Mouse (Mus musculus) midbrain, embryonic 10.5 days (tissue): Measurements from ENCODE around the gene Elk3. TPM values are rescaled to one million over a fixed set of nuclear protein-coding genes. Genes with fewer than 3 reads are reported as not detected.
A peak's percentile ranks its signal among the peaks of the same experiment; 100 is the strongest.

ENCODE experiments used
- DNase-seq: peaks from one replicate; pipeline ENCODE4 v3.0.0-alpha.2; 2017; ENCODE audit warnings: low spot score
- H3K27ac ChIP-seq: fragments of 300-500 bp; sonication (generic); replicated peaks from 2 replicates; pipeline ENCODE4 v1.5.1; 2016; ENCODE audit warnings: mild to moderate bottlenecking
- H3K27me3 ChIP-seq: fragments of 300-500 bp; sonication (generic); 2 replicates; pipeline ENCODE4 v1.6.1; 2016; ENCODE audit warnings: low read depth, mild to moderate bottlenecking; ENCODE audit not compliant: poor library complexity, severe bottlenecking
- H3K36me3 ChIP-seq: fragments of 300-500 bp; sonication (generic); 2 replicates; pipeline ENCODE4 v1.6.1; 2016; ENCODE audit warnings: mild to moderate bottlenecking, moderate library complexity
- H3K4me1 ChIP-seq: fragments of 300-500 bp; sonication (generic); 2 replicates; pipeline ENCODE4 v1.6.1; 2016
- H3K4me3 ChIP-seq: fragments of 300-500 bp; sonication (generic); 2 replicates; pipeline ENCODE4 v1.5.1; 2016; ENCODE audit warnings: mild to moderate bottlenecking, moderate library complexity
- H3K9me3 ChIP-seq: fragments of 300-500 bp; sonication (generic); replicated peaks from 2 replicates; pipeline ENCODE4 v1.6.1; 2016; ENCODE audit warnings: mild to moderate bottlenecking
- WGBS: fragments of 180-500 bp; shearing (Covaris S2); methylation state at CpG from one replicate; pipeline ENCODE4 v1.1.7; 2016; 5-methylcytosine and 5-hydroxymethylcytosine counted together
- polyA plus RNA-seq: library from polyadenylated mRNA; unstranded; fragments of >200 nt; fragmentation: Nextera tagmentation; extraction: Ambion mirVana; gene quantifications from 2 replicates; pipeline ENCODE4 v1.2.1, GENCODE M21; 2016

Elk3 gene
- polyA plus RNA-seq, 1 experiment from 2014 or later, result 10.6 TPM

DNA sequence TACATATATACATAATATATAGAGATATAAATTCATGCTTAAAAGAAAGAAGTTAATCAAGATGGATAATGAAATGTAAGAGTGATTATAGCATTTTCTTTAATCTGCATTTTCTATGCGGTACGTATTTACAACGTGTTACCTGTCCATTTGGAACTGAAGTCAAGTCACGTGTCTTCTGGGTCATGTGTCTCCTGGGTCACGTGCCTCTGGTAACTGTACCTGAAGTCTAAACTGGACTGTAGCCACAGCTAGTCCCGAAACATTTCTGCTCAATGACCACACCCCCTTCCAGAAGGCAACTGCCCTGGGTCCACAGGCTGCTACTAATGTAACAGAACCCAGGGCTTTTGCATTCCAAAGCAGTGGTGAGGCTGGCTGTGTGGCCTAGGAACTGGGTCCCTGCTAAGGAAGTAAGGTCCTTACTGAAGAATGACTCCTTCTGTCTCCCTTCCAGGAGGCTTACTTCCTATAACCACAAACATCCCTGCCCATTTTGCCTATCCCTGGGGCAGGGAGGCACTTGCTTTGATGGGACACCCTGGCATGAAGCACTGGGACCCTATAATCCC is 40.0 kb downstream of the Elk3 start:
- DNase-seq, result no peak
- H3K36me3 ChIP-seq, result 0 out of 2 replicates have a peak, but pooled peaks cover 3% of the 10 kb centered on the region
- no peaks in the 10 kb centered on the region for H3K27me3 ChIP-seq
- no peak overlapping the region for H3K27ac ChIP-seq
- WGBS, result 96% methylated on average over 6 of the region's 6 CpGs
- no peaks in the 10 kb centered on the region for H3K9me3 ChIP-seq
- no peak overlapping the region for H3K4me3 ChIP-seq
- H3K4me1 ChIP-seq, result peaks cover 16% of the 10 kb centered on the region

DNA sequence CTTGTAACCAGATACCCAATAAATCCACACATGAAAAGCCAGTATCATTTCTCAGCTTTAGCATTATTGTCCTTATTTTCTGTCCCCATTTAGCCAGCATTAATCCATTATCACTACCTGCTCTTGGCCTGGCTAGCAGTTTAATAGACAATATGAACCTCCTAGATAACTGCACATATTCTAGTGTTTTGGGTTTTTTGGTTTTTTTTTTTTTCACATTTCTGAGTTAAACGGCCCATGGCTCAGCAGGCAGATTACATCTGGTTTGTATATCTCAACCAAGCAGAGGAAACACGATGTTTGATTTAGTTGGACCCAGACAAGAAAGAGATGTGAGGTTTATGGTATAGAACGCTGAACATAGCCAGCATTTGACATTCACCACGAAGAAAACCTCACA is 41.2 kb downstream of the Elk3 start:
- H3K27me3 ChIP-seq, result no peaks in the 10 kb centered on the region
- peaks cover 7% of the 10 kb centered on the region for H3K4me1 ChIP-seq
- no peak overlapping the region for H3K27ac ChIP-seq
- DNase-seq, result no peak
- H3K36me3 ChIP-seq, result peaks cover 10% of the 10 kb centered on the region
- no peaks in the 10 kb centered on the region for H3K9me3 ChIP-seq
- 82% methylated on average over 4 of the region's 4 CpGs for whole genome bisulfite sequencing
- no peak overlapping the region for H3K4me3 ChIP-seq

DNA sequence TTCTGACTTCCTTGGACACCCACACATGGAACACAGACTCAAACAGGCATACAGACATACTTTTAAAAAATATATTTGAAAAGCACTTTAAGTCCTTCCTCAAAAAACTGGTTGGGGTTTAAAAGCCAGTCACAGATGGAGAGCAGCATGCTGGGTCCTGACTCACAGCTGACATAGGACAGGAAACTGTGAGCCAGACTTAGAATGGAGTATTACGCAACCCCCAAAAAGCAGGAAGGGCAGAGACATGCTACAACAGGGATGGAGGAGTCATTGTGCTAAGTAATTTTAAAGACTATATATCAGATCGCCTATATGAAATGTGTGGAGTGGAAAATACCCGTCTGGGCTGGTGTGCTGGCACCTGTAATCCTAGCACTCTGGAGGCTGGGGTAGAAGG is 42.6 kb downstream of the Elk3 start:
- Histone ChIP-seq H3K36me3 (peaks cover 12% of the 10 kb centered on the region), H3K27ac (no peak overlapping the region), H3K4me1 (peaks cover 13% of the 10 kb centered on the region), H3K9me3 (no peaks in the 10 kb centered on the region), H3K4me3 (no peak overlapping the region), H3K27me3 (no peaks in the 10 kb centered on the region)
- WGBS, result 93% methylated on average over 3 of the region's 3 CpGs
- no peak for DNase-seq

DNA sequence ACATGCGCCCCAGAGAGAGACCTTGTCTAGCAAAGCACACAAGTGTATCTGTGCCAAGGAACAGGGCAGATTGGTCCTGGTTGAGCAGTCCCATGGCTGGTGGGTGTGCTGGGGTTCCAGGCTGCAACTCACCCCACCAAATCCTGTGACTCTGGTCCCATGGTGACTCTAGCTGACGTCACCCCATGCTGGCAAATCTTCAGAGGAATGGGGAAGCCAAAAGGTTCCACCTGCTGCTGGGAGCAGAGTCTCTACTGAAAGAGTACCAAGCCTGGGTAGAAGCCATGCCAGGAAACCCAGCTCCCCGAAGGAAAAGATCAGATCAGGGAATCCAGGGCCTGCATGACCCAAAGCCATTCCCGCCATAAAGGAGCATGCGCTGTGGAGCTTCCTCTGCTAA is 43.4 kb downstream of the Elk3 start:
- Histone ChIP-seq H3K36me3 (peaks cover 12% of the 10 kb centered on the region), H3K4me1 (peaks cover 21% of the 10 kb centered on the region), H3K27ac (no peak overlapping the region), H3K4me3 (no peak overlapping the region), H3K27me3 (no peaks in the 10 kb centered on the region), H3K9me3 (no peaks in the 10 kb centered on the region)
- WGBS, result 95% methylated on average over 5 of the region's 5 CpGs
- DNase-seq, result no peak

DNA sequence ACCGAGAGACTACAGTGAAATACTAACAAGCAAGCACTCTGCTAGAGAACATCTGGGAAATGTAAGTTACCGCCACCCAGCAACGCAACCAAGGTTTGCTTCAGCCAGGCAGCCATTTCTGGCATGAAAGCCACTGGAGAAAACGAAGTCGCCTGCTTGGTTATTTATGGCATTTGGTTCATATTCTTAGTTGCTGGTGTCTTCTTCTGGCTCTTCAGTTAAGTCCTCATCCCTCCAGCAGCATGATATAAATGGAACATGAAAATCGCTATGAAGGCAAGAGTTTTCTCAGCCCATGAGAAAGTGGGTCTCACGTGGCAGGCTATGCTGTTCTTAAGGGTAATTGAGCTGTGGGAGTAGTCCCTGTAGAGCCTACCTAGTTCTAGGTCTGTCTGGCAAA is 44.4 kb downstream of the Elk3 start:
- peaks cover 12% of the 10 kb centered on the region for H3K36me3 ChIP-seq
- H3K27ac ChIP-seq, result no peak overlapping the region
- DNase-seq, result no peak

DNA sequence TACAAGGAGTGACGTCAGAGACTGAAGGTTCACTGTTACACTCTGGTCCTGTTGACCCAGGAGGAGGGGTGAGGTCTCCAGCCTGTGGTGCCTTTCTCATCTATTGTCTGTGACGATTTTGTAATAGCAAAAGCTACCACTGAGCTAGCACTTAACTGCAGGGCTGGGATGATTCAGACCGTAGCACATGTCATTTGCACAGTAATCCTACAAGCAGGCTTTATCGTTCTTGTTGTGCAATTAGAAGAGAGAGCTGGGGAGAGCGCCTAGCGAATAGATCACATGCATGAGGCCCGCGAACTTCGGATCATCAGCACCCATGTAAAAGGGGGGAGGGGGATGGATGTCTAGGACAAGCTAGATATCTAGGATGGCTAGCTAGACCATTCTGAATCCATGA is 45.1 kb downstream of the Elk3 start:
- Histone ChIP-seq H3K27ac (no peak overlapping the region), H3K27me3 (no peaks in the 10 kb centered on the region; the same call in 1 of the 2 replicates), H3K4me3 (no peak overlapping the region), H3K4me1 (peaks cover 37% of the 10 kb centered on the region), H3K36me3 (peaks cover 12% of the 10 kb centered on the region), H3K9me3 (no peaks in the 10 kb centered on the region)
- DNase-seq, result no peak
- WGBS, result 89% methylated on average over 9 of the region's 9 CpGs

More for the DNA sequence above, 44.4 kb downstream of the Elk3 start:
- Histone ChIP-seq H3K9me3 (no peaks in the 10 kb centered on the region), H3K27me3 (no peaks in the 10 kb centered on the region), H3K4me3 (no peak overlapping the region), H3K4me1 (peaks cover 31% of the 10 kb centered on the region)
- WGBS, result 97% methylated on average over 7 of the region's 7 CpGs

DNA sequence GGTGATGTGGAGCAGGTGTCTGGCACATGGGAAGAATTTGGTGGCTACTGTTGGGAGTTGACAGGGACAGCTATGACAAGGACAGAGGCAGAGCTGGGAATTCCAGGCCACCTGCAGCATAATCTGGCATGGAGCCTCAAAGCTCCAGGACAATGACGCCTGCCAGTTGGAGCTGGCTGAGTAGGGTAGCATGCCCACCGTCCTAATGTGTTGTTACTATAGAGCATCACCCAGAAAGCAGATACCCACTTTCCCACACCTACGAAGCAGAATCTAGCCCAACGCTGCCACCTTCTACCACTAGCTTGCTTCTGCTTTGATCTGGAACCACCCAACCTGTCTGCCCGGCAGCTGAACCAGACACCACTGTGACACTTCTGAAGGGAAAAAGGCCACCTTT is 46.9 kb downstream of the Elk3 start:
- H3K9me3 ChIP-seq, result no peaks in the 10 kb centered on the region
- no peak for DNase-seq
- peaks cover 12% of the 10 kb centered on the region for H3K36me3 ChIP-seq
- no peaks in the 10 kb centered on the region; the same call in 1 of the 2 replicates for H3K27me3 ChIP-seq
- peaks cover 35% of the 10 kb centered on the region for H3K4me1 ChIP-seq
- WGBS, result 77% methylated on average over 5 of the region's 5 CpGs
- no peak overlapping the region for H3K27ac ChIP-seq
- H3K4me3 ChIP-seq, result no peak overlapping the region

DNA sequence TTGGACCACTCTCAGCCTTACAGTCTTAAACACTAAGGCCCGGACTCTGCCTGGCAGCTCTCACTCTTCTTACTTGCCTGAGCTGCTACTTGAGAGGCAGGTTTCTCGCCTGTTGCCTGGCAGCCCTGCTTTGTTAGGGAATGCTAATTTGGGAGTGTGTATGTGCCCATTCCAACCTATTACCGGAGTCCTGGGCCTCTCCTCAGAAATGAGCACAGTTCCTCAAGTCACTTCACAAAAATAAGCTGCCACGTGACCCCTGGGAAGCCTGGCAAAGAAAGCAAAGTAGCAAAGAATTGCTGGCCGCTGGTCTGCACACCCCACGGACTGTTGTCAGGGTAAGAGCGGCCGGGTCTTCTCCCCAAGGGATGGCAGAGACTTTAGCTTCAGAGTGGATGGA is 47.5 kb downstream of the Elk3 start:
- no peaks in the 10 kb centered on the region; the same call in 1 of the 2 replicates for H3K27me3 ChIP-seq
- H3K4me3 ChIP-seq, result no peak overlapping the region
- H3K4me1 ChIP-seq, result peaks cover 35% of the 10 kb centered on the region
- no peak for DNase-seq
- WGBS, result 55% methylated on average over 8 of the region's 8 CpGs
- peaks cover 12% of the 10 kb centered on the region for H3K36me3 ChIP-seq
- no peaks in the 10 kb centered on the region for H3K9me3 ChIP-seq
- H3K27ac ChIP-seq, result peak overlapping the region; percentile 61

DNA sequence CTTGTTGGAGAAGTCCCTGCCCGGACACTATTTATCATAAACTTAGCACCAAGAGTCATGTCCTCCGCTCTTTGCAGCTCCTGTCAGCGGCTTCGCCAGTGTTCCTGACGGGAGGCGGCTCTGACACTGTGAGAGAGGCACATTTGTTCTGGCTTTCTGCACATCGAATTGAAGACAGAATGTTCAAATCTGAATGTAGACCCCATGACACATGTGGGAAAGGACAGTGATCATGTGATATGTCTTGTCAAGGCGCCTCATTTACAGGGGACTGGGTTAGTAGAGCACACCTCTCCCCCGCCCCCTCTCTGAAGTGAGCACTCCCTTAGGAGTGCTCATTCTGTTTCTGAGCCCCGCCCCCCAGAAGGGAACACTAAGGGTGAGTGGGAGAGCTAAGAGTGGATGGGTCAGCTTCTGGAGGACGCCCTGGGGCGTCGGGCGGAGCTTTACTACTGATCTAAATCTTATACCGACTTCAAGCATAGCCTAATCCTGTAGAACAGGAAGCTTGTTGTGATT is 48.9 kb downstream of the Elk3 start:
- H3K4me3 ChIP-seq, result peak overlapping the region; percentile 32
- H3K27ac ChIP-seq, result peak overlapping the region; percentile 24
- DNase-seq, result no peak
- peaks cover 12% of the 10 kb centered on the region for H3K36me3 ChIP-seq
- H3K4me1 ChIP-seq, result peaks cover 37% of the 10 kb centered on the region
- WGBS, result 18% methylated on average over 15 of the region's 15 CpGs
- H3K27me3 ChIP-seq, result no peaks in the 10 kb centered on the region; the same call in 1 of the 2 replicates
- no peaks in the 10 kb centered on the region for H3K9me3 ChIP-seq

DNA sequence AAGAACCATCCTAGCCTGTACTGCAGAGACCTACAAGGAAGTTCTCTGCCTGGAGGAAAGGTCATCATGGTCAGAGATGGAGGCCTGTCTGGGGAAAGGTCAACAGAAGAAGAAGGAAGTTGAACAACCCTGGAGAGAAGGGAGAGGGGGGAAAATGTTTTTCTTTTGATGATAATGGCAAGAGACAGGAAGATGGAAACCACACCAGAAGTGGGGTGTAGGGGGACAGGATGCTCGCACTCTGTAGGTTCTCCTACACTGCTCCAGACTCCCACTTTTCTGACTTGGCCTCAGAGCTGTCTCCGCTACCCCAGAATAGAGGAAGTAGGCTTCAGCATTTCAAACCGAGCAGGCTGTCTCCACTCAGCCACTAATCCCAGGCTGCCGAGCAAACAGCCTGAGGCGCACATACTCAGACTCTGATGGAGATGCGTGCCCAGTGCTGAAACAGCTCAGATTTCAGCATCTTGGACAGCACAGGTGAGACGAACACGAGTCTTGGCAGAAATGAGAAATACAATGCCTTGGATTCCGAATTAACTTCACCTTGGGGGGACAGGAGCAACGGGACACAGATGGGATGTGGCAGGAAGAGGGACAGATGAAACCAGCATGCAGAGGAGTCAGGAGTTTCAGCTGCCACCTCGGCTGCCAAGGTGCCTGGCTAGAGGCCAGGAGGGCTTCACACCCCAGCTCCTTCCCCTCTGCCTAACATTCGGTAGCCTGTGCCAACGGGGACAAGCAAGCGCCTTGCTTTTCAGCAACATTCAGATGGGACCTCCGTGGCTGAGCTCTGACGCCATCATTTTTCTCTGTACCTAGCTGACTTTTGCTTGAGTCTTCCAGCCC is 49.6 kb downstream of the Elk3 start:
- 32% methylated on average over 16 of the region's 16 CpGs for WGBS

DNA sequence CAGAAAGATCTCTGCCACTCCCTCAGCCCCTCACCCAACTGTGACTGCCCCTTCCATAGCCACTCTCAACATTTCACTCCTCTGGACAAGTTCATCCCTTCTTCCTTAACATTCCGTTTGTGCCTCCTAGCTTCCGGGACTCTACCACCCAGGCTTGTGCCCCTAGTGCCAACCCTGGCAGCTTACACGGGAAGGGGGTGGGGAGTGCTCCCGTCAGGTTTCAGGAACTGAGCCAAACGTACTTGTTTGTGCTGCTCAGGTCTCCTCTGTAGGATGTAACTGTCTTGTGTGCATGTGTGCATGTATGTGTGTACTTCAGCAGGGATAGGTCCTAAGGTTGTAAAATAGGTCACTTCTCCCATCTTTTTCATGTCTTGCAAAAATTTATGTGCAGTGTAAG is 51.1 kb downstream of the Elk3 start:
- H3K36me3 ChIP-seq, result peaks cover 2% of the 10 kb centered on the region
- H3K27ac ChIP-seq, result no peak overlapping the region
- no peaks in the 10 kb centered on the region; the same call in 1 of the 2 replicates for H3K27me3 ChIP-seq
- WGBS, result 86% methylated on average over 5 of the region's 5 CpGs
- DNase-seq, result no peak
- no peaks in the 10 kb centered on the region for H3K9me3 ChIP-seq
- no peak overlapping the region for H3K4me3 ChIP-seq
- peaks cover 52% of the 10 kb centered on the region for H3K4me1 ChIP-seq

More for the DNA sequence above, 49.6 kb downstream of the Elk3 start:
- peaks cover 12% of the 10 kb centered on the region for H3K36me3 ChIP-seq
- peaks cover 41% of the 10 kb centered on the region for H3K4me1 ChIP-seq
- H3K27ac ChIP-seq, result peak overlapping the region; percentile 24
- no peaks in the 10 kb centered on the region; the same call in 1 of the 2 replicates for H3K27me3 ChIP-seq
- H3K4me3 ChIP-seq, result peak overlapping the region; percentile 32
- H3K9me3 ChIP-seq, result no peaks in the 10 kb centered on the region
- DNase-seq, result no peak

DNA sequence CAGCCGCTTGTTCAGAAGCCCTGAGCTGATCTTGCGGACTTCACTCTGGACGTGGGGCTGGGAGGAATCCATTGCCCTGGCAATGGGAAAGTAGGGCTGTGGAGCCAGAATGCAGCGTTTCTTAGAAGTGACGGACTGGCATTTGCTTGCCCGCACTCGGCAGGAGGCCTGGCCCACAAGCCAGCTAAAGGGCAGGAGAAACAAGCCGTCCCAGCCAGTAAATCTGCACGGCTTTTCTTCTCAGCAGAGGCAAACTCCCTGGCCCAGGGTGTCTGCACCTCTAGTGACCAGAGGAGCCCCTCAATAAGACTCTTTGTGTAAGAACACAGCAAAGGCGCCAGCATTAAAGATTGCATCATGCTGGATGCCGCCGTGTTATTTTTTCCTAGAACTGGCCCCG is 55.6 kb downstream of the Elk3 start:
- H3K27me3 ChIP-seq, result no peaks in the 10 kb centered on the region
- DNase-seq, result no peak
- WGBS, result 33% methylated on average over 13 of the region's 13 CpGs
- H3K9me3 ChIP-seq, result no peaks in the 10 kb centered on the region
- 0 out of 2 replicates have a peak overlapping the region, but pooled peaks have one; percentile 2 for H3K4me3 ChIP-seq
- H3K36me3 ChIP-seq, result peaks cover 11% of the 10 kb centered on the region; the same call in 1 of the 2 replicates
- H3K4me1 ChIP-seq, result peaks cover 28% of the 10 kb centered on the region
- H3K27ac ChIP-seq, result peak overlapping the region; percentile 74

DNA sequence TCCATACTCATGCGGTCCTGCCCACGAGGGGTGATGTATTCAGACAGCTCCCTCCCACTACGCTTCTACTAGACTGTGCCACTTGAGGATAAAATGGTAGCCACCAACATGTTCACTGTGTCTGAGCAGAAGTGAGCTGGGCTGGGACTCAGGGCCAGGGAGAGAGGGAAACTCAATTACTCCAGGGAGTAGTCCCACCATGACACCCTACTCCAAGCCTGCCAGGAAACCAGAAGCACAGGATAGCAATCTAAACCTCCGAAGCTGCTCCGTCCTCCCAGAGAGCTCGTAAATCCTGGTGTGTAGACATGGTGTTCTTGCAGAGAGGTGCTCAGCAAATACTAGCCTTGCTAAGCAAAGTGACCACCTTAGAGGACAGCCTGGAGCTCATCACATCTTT is 57.8 kb downstream of the Elk3 start:
- 95% methylated on average over 6 of the region's 6 CpGs for WGBS
- no peak for DNase-seq
- Histone ChIP-seq H3K4me3 (no peak overlapping the region), H3K36me3 (peaks cover 21% of the 10 kb centered on the region), H3K27ac (no peak overlapping the region), H3K27me3 (no peaks in the 10 kb centered on the region), H3K9me3 (no peaks in the 10 kb centered on the region), H3K4me1 (peaks cover 34% of the 10 kb centered on the region)
